Mouse (Mus musculus) liver, embryonic 18 days (tissue): ENCODE data around the gene Gm10324. TPM values are rescaled to one million over a fixed set of nuclear protein-coding genes. Genes with fewer than 3 reads are reported as not detected.

Source experiments
- polyA plus RNA-seq: library from polyadenylated mRNA; depleted of rRNA; stranded (reverse); fragments of >200 nt; gene quantifications from 2 replicates; pipeline ENCODE4 v1.2.3, GENCODE M21; 2012; rRNA removed

Gene Gm10324
- not detected in 2 replicates for polyA plus RNA-seq

DNA sequence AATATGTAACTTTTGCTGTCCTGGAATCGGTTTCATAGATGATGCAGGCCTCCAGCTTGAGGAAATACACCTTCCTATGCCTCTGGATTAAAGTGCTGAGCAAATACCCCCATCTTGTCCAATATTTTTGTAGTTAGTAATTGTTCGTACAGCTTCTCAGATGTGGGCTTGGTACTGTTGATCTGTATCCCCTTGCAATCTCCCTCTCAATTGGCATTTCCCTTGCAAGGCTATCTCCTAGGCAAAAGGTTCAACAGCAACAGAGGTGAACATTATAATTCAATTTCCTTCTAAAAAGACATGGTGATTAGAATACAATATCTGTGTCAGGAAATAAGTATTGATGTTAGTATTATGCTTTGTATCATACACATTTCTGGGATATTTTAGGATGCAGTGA is at the start of gene Gm10324:
Gene Gm10324, plus strand, starts transcription at position 301 of the 400 bp plus-strand sequence.

Other genes with a start within 250 kb of the Gm10324 start
- gene Gm10772, start 108.0 kb downstream of the Gm10324 start, polyA plus RNA-seq: not detected in 2 replicates